Mouse (Mus musculus) stomach, embryonic 14.5 days (tissue): Measurements from ENCODE around the gene Hoxd1. TPM values are rescaled to one million over a fixed set of nuclear protein-coding genes. Genes with fewer than 3 reads are reported as not detected.

ENCODE experiments used
- ATAC-seq: fragments of 200-750 bp; cut with Nextera tagmentation; 2 replicates; pipeline ENCODE4 v1.8.0; 2017; ENCODE audit warnings: low read depth, moderate TSS enrichment; ENCODE audit not compliant: insufficient number of reproducible peaks, insufficient read depth, low FRiP score
- H3K27ac ChIP-seq: fragments of 300-500 bp; sonication (generic); 2 replicates; pipeline ENCODE4 v1.5.1; 2014; ENCODE audit warnings: mild to moderate bottlenecking, low read length, moderate library complexity, mixed read lengths
- H3K27me3 ChIP-seq: fragments of 300-500 bp; sonication (generic); 2 replicates; pipeline ENCODE4 v1.6.1; 2014; ENCODE audit warnings: low read length, control low read depth, mixed read lengths; ENCODE audit not compliant: control insufficient read depth, insufficient read depth
- H3K36me3 ChIP-seq: fragments of 300-500 bp; sonication (generic); 2 replicates; pipeline ENCODE4 v1.6.1; 2014; ENCODE audit warnings: mild to moderate bottlenecking, control low read depth, low read length, moderate library complexity, mixed read lengths; ENCODE audit not compliant: control insufficient read depth, insufficient read depth
- H3K4me1 ChIP-seq: fragments of 300-500 bp; sonication (generic); 2 replicates; pipeline ENCODE4 v1.6.1; 2014; ENCODE audit warnings: low read length, control low read depth, mixed read lengths; ENCODE audit not compliant: control insufficient read depth, insufficient read depth
- H3K4me2 ChIP-seq: fragments of 300-500 bp; sonication (generic); replicated peaks from 2 replicates; pipeline ENCODE4 v1.6.1; 2014; ENCODE audit warnings: low read depth, low read length, control low read depth
- H3K4me3 ChIP-seq: fragments of 300-500 bp; sonication (generic); 2 replicates; pipeline ENCODE4 v1.5.1; 2014; ENCODE audit warnings: low read depth, low read length, control low read depth
- H3K9ac ChIP-seq: fragments of 300-500 bp; sonication (generic); replicated peaks from 2 replicates; pipeline ENCODE4 v1.6.1; 2014; ENCODE audit warnings: low read depth, mild to moderate bottlenecking, control low read depth, low read length, moderate library complexity, mixed read lengths
- H3K9me3 ChIP-seq: fragments of 300-500 bp; sonication (generic); 2 replicates; pipeline ENCODE4 v1.6.1; 2016; ENCODE audit warnings: low read depth, low read length, control low read depth; ENCODE audit not compliant: control insufficient read depth
- WGBS: fragments of 180-500 bp; shearing (Covaris S2); extraction: QIAGEN DNeasy Blood & Tissue Kit; methylation state at CpG from one replicate; pipeline ENCODE4 v1.1.7; 2014; 5-methylcytosine and 5-hydroxymethylcytosine counted together
- polyA plus RNA-seq: library from polyadenylated mRNA; unstranded; fragments of >200 nt; fragmentation: Nextera tagmentation; extraction: Ambion mirVana; gene quantifications from 2 replicates; pipeline ENCODE4 v1.2.1, GENCODE M21; 2014

The Hoxd1 gene
- polyA plus RNA-seq, 1 experiment from 2014 or later = not detected

GRCm38 (mm10) chr2:74730331-74730730, 32.4 kb upstream of the Hoxd1 start:
- H3K9me3 ChIP-seq = no peaks in the 10 kb centered on the region
- WGBS = 21% methylated on average over 8 of the region's 8 CpGs
- H3K4me1 ChIP-seq = no peaks in the 10 kb centered on the region
- no peak overlapping the region for H3K27ac ChIP-seq
- H3K27me3 ChIP-seq = peaks cover 57% of the 10 kb centered on the region
- H3K4me3 ChIP-seq = no peak overlapping the region
- no peaks in the 10 kb centered on the region for H3K36me3 ChIP-seq
- no peak overlapping the region for H3K9ac ChIP-seq
- H3K4me2 ChIP-seq = no peak overlapping the region
- ATAC-seq = no peak

DNA sequence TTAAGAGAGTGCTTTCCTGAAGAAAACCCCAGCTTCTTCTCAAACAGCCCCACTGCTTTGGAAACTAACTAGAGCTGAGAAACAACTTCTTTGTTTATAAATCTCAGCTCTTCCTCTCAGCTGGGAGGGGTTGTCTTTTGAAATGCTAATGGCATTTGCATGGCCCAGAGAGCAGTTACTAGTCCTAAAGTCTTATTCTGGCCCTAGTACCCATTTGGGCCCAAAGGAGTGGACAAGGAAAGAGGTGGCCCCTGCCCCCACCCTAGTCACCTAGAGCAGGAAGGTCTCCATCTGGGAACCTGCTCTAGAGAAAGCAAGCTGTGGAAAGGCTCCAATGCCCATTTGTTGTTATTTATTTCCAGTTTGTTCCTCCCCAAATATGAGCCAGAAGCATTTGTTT, 31.7 kb upstream of the Hoxd1 start:
- H3K27me3 ChIP-seq = peaks cover 52% of the 10 kb centered on the region

GRCm38 (mm10) chr2:74731799-74732512, 30.8 kb upstream of the Hoxd1 start:
- WGBS = 16% methylated on average over 9 of the region's 9 CpGs
- 0 out of 2 replicates have a peak overlapping the region, but pooled peaks have one; percentile 4 for H3K4me2 ChIP-seq
- H3K36me3 ChIP-seq = no peaks in the 10 kb centered on the region
- no peak overlapping the region for H3K4me3 ChIP-seq
- peaks cover 50% of the 10 kb centered on the region for H3K27me3 ChIP-seq
- no peak for ATAC-seq
- no peaks in the 10 kb centered on the region for H3K9me3 ChIP-seq
- no peak overlapping the region for H3K9ac ChIP-seq
- no peaks in the 10 kb centered on the region for H3K4me1 ChIP-seq
- H3K27ac ChIP-seq = no peak overlapping the region

More for the DNA sequence above, 31.7 kb upstream of the Hoxd1 start:
- Histone ChIP-seq H3K36me3 (no peaks in the 10 kb centered on the region), H3K27ac (no peak overlapping the region), H3K4me1 (no peaks in the 10 kb centered on the region), H3K4me2 (no peak overlapping the region), H3K9ac (no peak overlapping the region), H3K9me3 (no peaks in the 10 kb centered on the region), H3K4me3 (no peak overlapping the region)
- ATAC-seq = no peak

DNA sequence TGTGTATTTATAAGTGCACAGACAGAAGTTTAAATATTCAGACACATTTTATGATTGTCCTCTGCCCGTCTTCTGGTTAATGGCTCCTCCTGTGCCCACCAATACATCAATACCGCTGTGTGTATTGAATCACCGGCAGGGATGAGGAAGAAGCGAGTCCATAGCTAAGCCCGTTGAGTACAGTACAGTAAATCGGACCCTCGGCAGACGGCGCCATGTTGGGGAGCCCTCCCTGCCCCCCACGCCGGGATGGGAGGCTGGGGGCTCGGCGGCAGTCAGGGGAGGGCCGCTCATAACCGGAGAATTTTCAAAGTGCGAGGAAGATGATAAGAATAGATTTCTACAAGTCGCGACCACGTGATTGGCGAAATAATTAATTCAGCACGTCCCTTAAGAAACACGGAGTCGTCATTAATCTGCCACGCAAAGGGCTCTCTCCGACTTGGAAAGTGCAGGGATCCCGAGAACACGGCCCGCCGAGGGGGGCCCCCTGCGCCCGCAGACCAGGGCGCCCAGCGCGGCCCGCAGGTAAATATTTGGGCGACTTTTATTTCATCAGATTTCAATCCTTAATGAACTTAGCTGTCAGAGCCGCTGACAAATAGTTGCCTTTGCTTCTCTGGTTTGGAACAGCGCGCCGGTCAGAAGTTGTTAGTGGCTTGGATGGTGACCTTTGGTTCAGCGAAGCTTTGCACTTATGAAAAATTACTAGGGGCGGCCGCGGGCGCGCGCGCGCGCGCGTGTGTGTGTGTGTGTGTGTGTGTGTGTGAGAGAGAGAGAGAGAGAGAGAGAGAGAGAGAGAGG, 30.1 kb upstream of the Hoxd1 start:
- H3K27me3 ChIP-seq = peaks cover 55% of the 10 kb centered on the region

DNA sequence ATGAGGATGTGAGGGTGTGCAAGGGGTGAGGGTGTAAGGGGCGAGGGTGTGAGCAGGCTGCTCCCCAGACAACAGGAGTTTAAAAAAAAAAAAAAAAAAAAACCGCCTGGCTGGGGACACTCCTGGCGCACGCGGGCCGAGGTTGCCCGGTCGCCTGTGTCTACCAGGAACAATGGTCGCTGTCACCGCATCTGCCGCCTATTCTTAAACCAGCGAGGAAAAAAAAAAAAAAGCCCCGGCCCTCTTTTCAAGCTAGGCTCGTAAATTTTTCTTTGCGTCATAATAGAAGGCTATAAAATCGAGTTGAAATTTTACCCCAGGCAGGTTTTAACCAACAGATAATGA, 29.5 kb upstream of the Hoxd1 start:
- H3K9ac ChIP-seq = no peak overlapping the region
- H3K36me3 ChIP-seq = no peaks in the 10 kb centered on the region
- H3K4me2 ChIP-seq = peak overlapping the region; percentile 27; the same call in 1 of the 2 replicates
- no peak overlapping the region for H3K4me3 ChIP-seq
- H3K27ac ChIP-seq = no peak overlapping the region
- ATAC-seq = no peak
- H3K27me3 ChIP-seq = peaks cover 55% of the 10 kb centered on the region
- no peaks in the 10 kb centered on the region for H3K4me1 ChIP-seq
- WGBS = under 1% methylated on average over 16 of the region's 16 CpGs
- no peaks in the 10 kb centered on the region for H3K9me3 ChIP-seq

More for the DNA sequence above, 30.1 kb upstream of the Hoxd1 start:
- H3K4me1 ChIP-seq = no peaks in the 10 kb centered on the region
- H3K36me3 ChIP-seq = no peaks in the 10 kb centered on the region
- H3K4me2 ChIP-seq = peak overlapping the region; percentile 27; the same call in 1 of the 2 replicates
- H3K4me3 ChIP-seq = peak overlapping the region; percentile 5; the same call in 1 of the 2 replicates
- no peaks in the 10 kb centered on the region for H3K9me3 ChIP-seq
- no peak overlapping the region for H3K27ac ChIP-seq
- WGBS = 4% methylated on average over 52 of the region's 52 CpGs
- no peak overlapping the region for H3K9ac ChIP-seq
- ATAC-seq = no peak

DNA sequence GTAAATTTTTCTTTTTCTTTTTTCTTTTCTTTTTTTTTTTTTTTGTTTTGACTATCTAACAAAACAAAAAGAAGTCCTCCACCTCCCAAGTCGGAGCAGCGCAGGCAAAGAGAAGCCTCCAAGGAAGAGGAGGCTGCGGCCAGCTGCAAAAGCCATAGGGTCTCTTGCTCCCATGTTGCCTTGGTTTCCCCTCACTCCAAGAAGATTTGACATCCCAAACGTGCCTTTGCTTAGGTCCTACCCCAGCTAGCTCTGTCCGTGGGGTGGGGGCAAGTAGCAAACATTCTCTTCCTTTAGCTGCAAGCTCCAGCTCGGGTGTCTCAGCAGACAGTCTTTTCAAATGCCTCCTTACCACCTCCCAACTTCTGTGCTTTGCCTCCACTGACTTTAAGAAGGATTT, 29.0 kb upstream of the Hoxd1 start:
- Histone ChIP-seq H3K4me3 (no peak overlapping the region), H3K27ac (no peak overlapping the region), H3K4me2 (no peak overlapping the region), H3K27me3 (peaks cover 55% of the 10 kb centered on the region), H3K4me1 (no peaks in the 10 kb centered on the region), H3K36me3 (no peaks in the 10 kb centered on the region), H3K9me3 (no peaks in the 10 kb centered on the region), H3K9ac (no peak overlapping the region)
- WGBS = 8% methylated on average over 6 of the region's 6 CpGs
- ATAC-seq = no peak

DNA sequence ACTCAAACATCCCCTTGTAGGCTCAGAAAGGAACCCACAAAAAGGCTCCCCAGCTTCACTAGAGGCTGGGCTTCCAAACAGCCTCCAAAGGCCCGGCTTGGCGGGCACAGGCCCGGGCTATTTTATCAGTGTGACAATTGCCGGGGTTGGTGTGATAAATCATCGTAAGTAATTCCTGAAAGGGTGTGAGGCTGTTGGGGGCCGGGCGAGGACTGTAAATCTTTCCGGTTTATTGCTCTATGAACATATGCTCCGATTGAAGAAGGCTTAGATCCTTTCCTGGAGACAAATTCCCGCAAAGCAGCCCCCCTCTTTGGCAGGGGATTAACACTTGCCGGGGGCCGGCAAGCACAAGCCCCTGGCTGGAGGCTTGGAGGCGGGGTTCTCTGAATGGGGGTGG, 28.3 kb upstream of the Hoxd1 start:
- Histone ChIP-seq H3K27ac (no peak overlapping the region), H3K4me3 (peak overlapping the region; percentile 10; the same call in 1 of the 2 replicates), H3K36me3 (no peaks in the 10 kb centered on the region), H3K9me3 (no peaks in the 10 kb centered on the region), H3K27me3 (peaks cover 57% of the 10 kb centered on the region), H3K4me2 (0 out of 2 replicates have a peak overlapping the region, but pooled peaks have one; percentile 15), H3K9ac (no peak overlapping the region), H3K4me1 (no peaks in the 10 kb centered on the region)
- WGBS = 4% methylated on average over 13 of the region's 13 CpGs
- ATAC-seq = no peak

DNA sequence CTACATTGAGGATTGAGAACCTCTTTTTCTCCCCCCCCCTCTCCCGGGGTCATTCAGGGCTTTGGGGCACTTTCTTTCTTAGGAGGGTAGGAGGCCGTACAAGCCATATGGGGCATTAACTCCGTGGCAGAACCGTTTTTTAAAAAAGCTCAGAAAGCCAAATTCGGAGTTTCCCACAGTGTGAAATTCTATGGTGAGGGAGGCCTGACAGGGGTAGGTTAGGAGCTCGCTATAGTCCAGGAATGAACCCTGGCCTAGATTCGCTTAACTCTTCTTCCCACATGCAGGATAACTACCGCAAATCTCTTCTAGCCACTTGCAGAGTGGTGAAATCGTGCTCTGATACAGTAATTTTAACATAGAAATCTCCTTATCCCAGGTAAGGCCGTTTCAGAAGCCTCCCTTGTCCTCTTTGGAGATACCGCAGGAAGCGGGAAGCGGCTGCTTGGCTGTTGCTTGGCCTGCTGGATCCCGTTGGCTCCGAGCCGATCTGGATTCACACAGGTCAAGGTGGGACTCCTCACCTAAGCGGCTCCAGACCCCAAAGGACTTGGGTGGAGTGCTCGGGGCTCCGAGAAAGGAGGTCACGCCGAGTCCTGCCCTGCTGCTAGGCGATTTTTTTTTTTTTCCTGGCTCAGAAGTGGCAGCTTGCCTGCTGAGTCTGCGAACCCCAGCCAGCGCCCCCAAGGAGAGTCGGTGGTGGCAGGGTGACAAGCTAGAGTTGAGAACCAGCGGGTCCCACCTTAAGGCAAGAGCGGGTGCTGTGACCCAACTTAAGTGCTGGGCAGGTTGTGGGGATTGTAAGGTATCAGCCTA, 27.6 kb upstream of the Hoxd1 start:
- Histone ChIP-seq H3K4me2 (peak overlapping the region; percentile 15; the same call in 1 of the 2 replicates), H3K4me1 (no peaks in the 10 kb centered on the region), H3K9ac (no peak overlapping the region), H3K36me3 (no peaks in the 10 kb centered on the region), H3K9me3 (no peaks in the 10 kb centered on the region), H3K4me3 (no peak overlapping the region; the same call in 1 of the 2 replicates), H3K27ac (no peak overlapping the region), H3K27me3 (peaks cover 61% of the 10 kb centered on the region)
- 8% methylated on average over 27 of the region's 27 CpGs for WGBS
- no peak for ATAC-seq
